Mouse (Mus musculus) erythroblast, embryonic 14.5 days (primary cell): ENCODE measurements around the gene Nkg7.

Experiments
- GATA1 ChIP-seq: IDR thresholded peaks from 2 replicates; pipeline ENCODE4 v1.6.1; 2012; ENCODE audit warnings: low read length, inconsistent platforms, mixed read lengths
- TAL1 ChIP-seq: IDR thresholded peaks from 3 replicates; pipeline ENCODE4 v1.6.1; 2012; ENCODE audit warnings: low read length, inconsistent platforms, mixed read lengths

DNA sequence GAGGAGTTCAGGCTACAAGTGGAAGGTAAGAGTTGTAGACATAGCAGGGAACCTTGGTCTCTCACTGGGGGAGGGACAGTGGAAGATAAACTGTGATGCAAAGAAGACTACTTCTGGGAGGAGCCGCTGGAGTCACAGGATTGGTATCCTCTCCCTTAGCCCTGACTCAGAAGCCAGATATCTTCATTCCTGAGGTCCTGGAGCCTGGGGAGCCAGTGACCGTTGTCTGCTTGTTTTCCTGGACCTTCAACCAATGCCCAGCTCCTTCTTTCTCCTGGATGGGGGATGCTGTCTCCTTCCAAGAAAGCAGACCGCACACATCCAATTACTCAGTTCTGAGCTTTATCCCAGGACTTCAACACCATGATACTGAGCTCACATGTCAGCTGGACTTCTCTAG is 27.8 kb upstream of the Nkg7 start:
- TF ChIP-seq GATA1 (no peak), TAL1 (no peak)
